28 mouse cellular contexts compared by ENCODE assay signal in the genomic region with DNA sequence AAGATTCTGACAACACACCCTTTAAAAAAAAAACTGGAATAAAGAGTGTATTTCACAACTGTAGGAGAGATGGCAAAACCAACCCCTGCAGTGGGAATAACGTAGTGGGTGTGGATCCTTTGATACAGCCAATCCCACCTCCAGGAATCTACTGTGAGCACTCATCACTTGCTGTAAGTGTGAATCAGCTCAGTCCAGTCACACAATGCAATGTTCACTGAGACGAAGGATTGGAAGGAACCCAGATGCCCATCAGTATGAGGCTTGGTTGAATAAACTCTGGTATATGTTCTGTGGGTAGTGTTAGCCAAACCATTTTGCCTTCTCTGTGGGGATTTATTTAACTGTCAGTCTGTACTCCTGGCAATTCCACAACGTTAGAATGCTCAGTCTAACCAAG. TPM values are rescaled to one million over a fixed set of nuclear protein-coding genes. Genes with fewer than 3 reads are reported as not detected.
A peak's percentile ranks its signal among the peaks of the same experiment; 100 is the strongest.
DNase-seq lines count a peak whose midpoint lies in the region; ATAC-seq and TF ChIP-seq lines count a peak whose summit lies in the region.
"Had no signal": no experiment of that assay in that cellular context is flagged by ENCODE, and none has a peak within 500 bp of the region (broad histone marks: within the 10 kb centered on the region; RNA-seq: fewer than 3 reads in every experiment).

No protein-coding gene starts in this region.

- no peaks in the 10 kb centered on the region for H3K27me3 ChIP-seq in myocyte (ENCODE audit: control insufficient read depth, insufficient read depth, insufficient read length)
- no peaks in the 10 kb centered on the region for H3K27me3 ChIP-seq in stomach, postnatal 0 days (ENCODE audit: control insufficient read depth, insufficient read depth, low read length)
- H3K27me3 ChIP-seq: embryonic facial prominence, embryonic 12.5 days; forebrain, embryonic 13.5 days; intestine, embryonic 15.5 days; liver, embryonic 13.5 days; midbrain, embryonic 12.5 days; stomach, embryonic 15.5 days had no signal

- H3K9me3 ChIP-seq in stomach, postnatal 0 days (ENCODE audit: control insufficient read depth, low read length), result no peaks in the 10 kb centered on the region
- H3K9me3 ChIP-seq: embryonic facial prominence, embryonic 12.5 days; forebrain, embryonic 13.5 days; G1E; intestine, embryonic 15.5 days; liver, embryonic 13.5 days; midbrain, embryonic 12.5 days; stomach, embryonic 15.5 days had no signal

- 55% methylated on average over 3 of the region's 3 CpGs for WGBS in stomach, postnatal 0 days

- no peak for DNase-seq in frontal cortex, postnatal 25 days (ENCODE audit: low spot score in 2 of 2)
- DNase-seq in left cerebral cortex, adult 9 months (ENCODE audit: low spot score in 2 of 2), result peak; percentile 32 to 48
- DNase-seq in left cerebral cortex, postnatal 10 days (ENCODE audit: extremely low spot score in 1 of 2, low spot score in 2 of 2), result no peak
- peak; percentile 11 for DNase-seq in Muller cell, postnatal 12 days (ENCODE audit: inconsistent ontology term)
- no peak for DNase-seq in stomach, postnatal 0 days (ENCODE audit: low spot score)
- DNase-seq: adrenal gland, postnatal 14 days; cerebellum, adult 9-11 months; gastrocnemius, adult 2 months; kidney, adult 8-10 months; kidney, postnatal 10 days; liver, embryonic 13.5 days; lung, adult 2 months; lung, postnatal 14 days; thymus, adult 2 months; thymus, postnatal 4 days had no signal

- H3K4me2 ChIP-seq in myocyte (ENCODE audit: low read depth), result peak overlapping the region; percentile 4
- H3K4me2 ChIP-seq in stomach, postnatal 0 days (replicated peaks; ENCODE audit: low read depth), result no peak overlapping the region
- H3K4me2 ChIP-seq: embryonic facial prominence, embryonic 12.5 days; forebrain, embryonic 13.5 days; hindbrain, embryonic 14.5 days; intestine, embryonic 15.5 days; liver, embryonic 13.5 days; midbrain, embryonic 12.5 days; stomach, embryonic 15.5 days had no signal

- no peak for TF ChIP-seq EP300 in stomach, postnatal 0 days (optimal IDR thresholded peaks at IDR 0.05)

- no peak overlapping the region for H3ac ChIP-seq in myocyte (ENCODE audit: control insufficient read depth, insufficient read length)

- H3K4me3 ChIP-seq in myocyte, result no peak overlapping the region
- no peak overlapping the region for H3K4me3 ChIP-seq in stomach, postnatal 0 days (ENCODE audit: low read depth, low read length)
- H3K4me3 ChIP-seq: embryonic facial prominence, embryonic 12.5 days; forebrain, embryonic 13.5 days; gastrocnemius, adult 2 months; intestine, embryonic 15.5 days; liver, embryonic 13.5 days; midbrain, embryonic 12.5 days; stomach, embryonic 15.5 days had no signal

- TF ChIP-seq CTCF in stomach, postnatal 0 days (IDR thresholded peaks at IDR 0.05; ENCODE audit: low read depth), result no peak

- no peak overlapping the region for H3K27ac ChIP-seq in stomach, postnatal 0 days (replicated peaks)
- H3K27ac ChIP-seq: embryonic facial prominence, embryonic 12.5 days; forebrain, embryonic 13.5 days; gastrocnemius, adult 2 months; hindbrain, embryonic 14.5 days; intestine, embryonic 15.5 days; liver, embryonic 13.5 days; midbrain, embryonic 12.5 days; stomach, embryonic 15.5 days had no signal

- no peaks in the 10 kb centered on the region for H3K36me3 ChIP-seq in myocyte (ENCODE audit: control insufficient read depth, insufficient read depth)
- H3K36me3 ChIP-seq in stomach, postnatal 0 days (ENCODE audit: control insufficient read depth, insufficient read depth, low read length), result no peaks in the 10 kb centered on the region
- H3K36me3 ChIP-seq: embryonic facial prominence, embryonic 12.5 days; G1E; intestine, embryonic 15.5 days; liver, embryonic 13.5 days; midbrain, embryonic 12.5 days; stomach, embryonic 15.5 days had no signal

- no peak for TF ChIP-seq POLR2A in myocyte (IDR thresholded peaks at IDR 0.05; ENCODE audit: insufficient read length, low read depth)

- no peaks in the 10 kb centered on the region for H3K4me1 ChIP-seq in stomach, postnatal 0 days (replicated peaks; ENCODE audit: control insufficient read depth, insufficient read depth)
- H3K4me1 ChIP-seq: embryonic facial prominence, embryonic 12.5 days; forebrain, embryonic 13.5 days; intestine, embryonic 15.5 days; liver, embryonic 13.5 days; midbrain, embryonic 12.5 days; stomach, embryonic 15.5 days had no signal

- ATAC-seq in frontal cortex, adult (ENCODE audit: low TSS enrichment), result peak; percentile 86
- ATAC-seq in stomach, postnatal 0 days (ENCODE audit: low FRiP score, low TSS enrichment), result no peak
- ATAC-seq: activated CD4-positive, CD25-positive, alpha-beta regulatory T cell, adult 4 months; forebrain, embryonic 13.5 days; intestine, embryonic 15.5 days had no signal

- no peaks in the 10 kb centered on the region for H3K79me2 ChIP-seq in myocyte (ENCODE audit: control insufficient read depth, insufficient read depth)

- H3K9ac ChIP-seq in stomach, postnatal 0 days (ENCODE audit: low read length), result no peak overlapping the region
- H3K9ac ChIP-seq: embryonic facial prominence, embryonic 12.5 days; forebrain, embryonic 13.5 days; hindbrain, embryonic 14.5 days; intestine, embryonic 15.5 days; liver, embryonic 13.5 days; midbrain, embryonic 12.5 days; stomach, embryonic 15.5 days had no signal

- intact Hi-C loops in left cerebral cortex, postnatal 10 days (cut with DNase I), result no loop called here

TF ChIP-seq in myocyte, 11 proteins besides CTCF, POLR2A, EP300 and RAD21:
- no peak for TF ChIP-seq USF1 (IDR thresholded peaks at IDR 0.05; ENCODE audit: low read depth)
- no peak for TF ChIP-seq TCF12 (IDR thresholded peaks at IDR 0.05; ENCODE audit: insufficient read depth, poor library complexity, severe bottlenecking)
- no peak for TF ChIP-seq TCF3 (IDR thresholded peaks at IDR 0.05; ENCODE audit: insufficient read length, low read depth)
- no peak for TF ChIP-seq MYOD1 (IDR thresholded peaks at IDR 0.05; ENCODE audit: control insufficient read depth in 1 of 3, insufficient read length in 2 of 3, low read depth in 2 of 3)
- TF ChIP-seq MYOG (IDR thresholded peaks at IDR 0.05; ENCODE audit: control insufficient read depth in 1 of 3, insufficient read depth in 1 of 3, insufficient read length in 2 of 3, low read depth in 2 of 3), result no peak
- no peak for TF ChIP-seq E2F4 (IDR thresholded peaks at IDR 0.05; ENCODE audit: insufficient read depth)
- no peak for TF ChIP-seq REST (IDR thresholded peaks at IDR 0.05; ENCODE audit: insufficient read depth, insufficient read length)
- no peak for TF ChIP-seq MAX (IDR thresholded peaks at IDR 0.05; ENCODE audit: low read depth)
TF ChIP-seq in myocyte: peak in this region for 0.

RNA-seq across cellular contexts. Expression of a gene that starts 45.1 kb away (rescaled TPM):
- total RNA-seq in left cerebral cortex, postnatal 10 days (2021), result 10 to 100 TPM; 65.2 to 67.6 TPM
- polyA plus RNA-seq in myocyte (2012; fragmentation: generic; extraction: Trizol), result 0.49 TPM
- 2.3 and 2.6 TPM in 2 replicates for polyA plus RNA-seq in stomach, postnatal 0 days (2015; fragmentation: Nextera tagmentation; extraction: Ambion mirVana)
- total RNA-seq: CH12.LX; megakaryocyte progenitor cell, adult 5-6 weeks; monocyte, adult 5-6 weeks had no signal
- polyA plus RNA-seq: activated CD4-positive, CD25-positive, alpha-beta regulatory T cell, adult 4 months; G1E had no signal

RNA-seq across cellular contexts. Expression of a gene that starts 53.4 kb away (rescaled TPM):
- total RNA-seq in left cerebral cortex, postnatal 10 days (2021), result 10 to 100 TPM in 1 of 2 experiments, 1 to 10 TPM in 1; 8.1 to 10.8 TPM
- polyA plus RNA-seq in myocyte (2012; fragmentation: generic; extraction: Trizol), result 2.7 TPM
- 8.4 and 10.0 TPM in 2 replicates for polyA plus RNA-seq in stomach, postnatal 0 days (2015; fragmentation: Nextera tagmentation; extraction: Ambion mirVana)

Comparison
In these comparisons a context has a peak if more than half of its experiments do, and no peak if none do; other contexts are left out.
1. DNase-seq: peak in left cerebral cortex, adult 9 months (2 of 2) and Muller cell, postnatal 12 days (single experiment); none in frontal cortex, postnatal 25 days (0 of 2), left cerebral cortex, postnatal 10 days (0 of 2) and stomach, postnatal 0 days (single experiment).